Mouse (Mus musculus): ENCODE measurements at regions not wholly inside any gene's neighbourhood (a gene's known extent, or its start where the extent isn't known, plus 50 kb on each side); places are given as distances from the start of the nearest gene placed in this dataset.

GRCm38 (mm10) chr12:9237955-9238354 lies 208.2 kb downstream of the Ttc32 start:
- TF ChIP-seq MAX (IDR thresholded peaks at IDR 0.05; ENCODE audit: low read length) = no peak
- TF ChIP-seq EP300 (IDR thresholded peaks at IDR 0.05; ENCODE audit: low read length) = no peak
